Mouse (Mus musculus) bone marrow, adult 2 months (tissue): ENCODE measurements around the gene Prlhr.

Experiments
- CTCF ChIP-seq: fragments of 200-500 bp; IDR thresholded peaks from 2 replicates; pipeline ENCODE4 v1.5.1; 2011; ENCODE audit warnings: low read length, control low read depth; ENCODE audit not compliant: control insufficient read depth, insufficient read depth
- POLR2A ChIP-seq: fragments of 200-500 bp; IDR thresholded peaks from 2 replicates; pipeline ENCODE4 v1.6.1; 2011; ENCODE audit warnings: low read depth, mild to moderate bottlenecking, control low read depth, low read length, borderline replicate concordance; ENCODE audit not compliant: control insufficient read depth

GRCm38 (mm10) chr19:60477788-60478187, 9.7 kb upstream of the Prlhr start:
- TF ChIP-seq CTCF (no peak), POLR2A (no peak)
